Mouse (Mus musculus) lung, embryonic 16.5 days (tissue): ENCODE results near the gene Pf4. TPM values are rescaled to one million over a fixed set of nuclear protein-coding genes. Genes with fewer than 3 reads are reported as not detected.

ENCODE experiments used
- ATAC-seq: fragments of 200-750 bp; cut with Nextera tagmentation; 2 replicates; pipeline ENCODE4 v1.8.0; 2017; ENCODE audit warnings: low read depth, mild to moderate bottlenecking, moderate library complexity
- H3K27ac ChIP-seq: fragments of 300-500 bp; sonication (generic); 2 replicates; pipeline ENCODE4 v1.5.1; 2014; ENCODE audit warnings: mild to moderate bottlenecking, control low read depth, low read length
- H3K27me3 ChIP-seq: fragments of 300-500 bp; sonication (generic); 2 replicates; pipeline ENCODE4 v1.6.1; 2014; ENCODE audit warnings: low read depth, low read length, mixed read lengths; ENCODE audit not compliant: control insufficient read depth, insufficient read depth
- H3K36me3 ChIP-seq: fragments of 300-500 bp; sonication (generic); 2 replicates; pipeline ENCODE4 v1.6.1; 2014; ENCODE audit warnings: low read length; ENCODE audit not compliant: control insufficient read depth, insufficient read depth
- H3K4me1 ChIP-seq: fragments of 300-500 bp; sonication (generic); replicated peaks from 2 replicates; pipeline ENCODE4 v1.6.1; 2014; ENCODE audit warnings: low read length, mixed read lengths; ENCODE audit not compliant: control insufficient read depth, insufficient read depth
- H3K4me2 ChIP-seq: fragments of 300-500 bp; sonication (generic); 2 replicates; pipeline ENCODE4 v1.6.1; 2014; ENCODE audit warnings: low read depth, low read length, control low read depth
- H3K4me3 ChIP-seq: fragments of 300-500 bp; sonication (generic); 2 replicates; pipeline ENCODE4 v1.5.1; 2014; ENCODE audit warnings: mild to moderate bottlenecking, low read length, control low read depth
- H3K9ac ChIP-seq: fragments of 300-500 bp; sonication (generic); 2 replicates; pipeline ENCODE4 v1.6.1; 2014; ENCODE audit warnings: low read length, control low read depth
- H3K9me3 ChIP-seq: fragments of 300-500 bp; sonication (generic); 2 replicates; pipeline ENCODE4 v1.6.1; 2016; ENCODE audit warnings: low read length; ENCODE audit not compliant: control insufficient read depth
- WGBS: fragments of 180-500 bp; shearing (Covaris S2); extraction: QIAGEN DNeasy Blood & Tissue Kit; methylation state at CpG from one replicate; pipeline ENCODE4 v1.1.7; 2014; 5-methylcytosine and 5-hydroxymethylcytosine counted together
- microRNA-seq: library from miRNA; unstranded; fragments of <30 nt; microRNA quantifications from one replicate; pipeline ENCODE4, GENCODE M21; 2016
- polyA plus RNA-seq: library from polyadenylated mRNA; unstranded; fragments of >200 nt; fragmentation: Nextera tagmentation; extraction: Ambion mirVana; gene quantifications from 2 replicates; pipeline ENCODE4 v1.2.1, GENCODE M21; 2015

Gene Pf4
- polyA plus RNA-seq, 1 experiment from 2014 or later = 72.7 TPM

DNA sequence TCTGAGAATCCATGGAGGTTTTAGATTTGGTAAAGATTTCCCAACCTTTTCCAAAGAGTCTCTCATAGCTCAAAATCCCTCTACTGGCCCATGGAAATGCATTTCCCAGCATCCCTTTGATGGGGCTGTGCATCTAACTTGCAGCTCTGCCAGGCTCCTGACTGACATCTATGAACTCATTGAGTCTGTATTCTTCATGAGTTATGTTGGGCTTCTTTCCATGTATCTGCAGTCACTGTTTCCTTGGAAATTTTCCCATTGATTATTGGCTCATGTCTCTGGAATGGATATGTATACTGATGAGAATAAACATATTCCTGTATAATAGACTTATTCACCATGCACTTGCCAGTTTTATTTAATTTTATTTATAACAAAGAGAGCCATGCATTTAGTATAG lies 33.8 kb downstream of the Pf4 start:
- H3K9ac ChIP-seq = no peak overlapping the region
- no peak overlapping the region for H3K4me3 ChIP-seq
- no peak for ATAC-seq
- H3K9me3 ChIP-seq = no peaks in the 10 kb centered on the region
- H3K27me3 ChIP-seq = no peaks in the 10 kb centered on the region
- no peaks in the 10 kb centered on the region for H3K36me3 ChIP-seq
- H3K4me1 ChIP-seq = no peaks in the 10 kb centered on the region
- H3K27ac ChIP-seq = no peak overlapping the region
- H3K4me2 ChIP-seq = no peak overlapping the region

DNA sequence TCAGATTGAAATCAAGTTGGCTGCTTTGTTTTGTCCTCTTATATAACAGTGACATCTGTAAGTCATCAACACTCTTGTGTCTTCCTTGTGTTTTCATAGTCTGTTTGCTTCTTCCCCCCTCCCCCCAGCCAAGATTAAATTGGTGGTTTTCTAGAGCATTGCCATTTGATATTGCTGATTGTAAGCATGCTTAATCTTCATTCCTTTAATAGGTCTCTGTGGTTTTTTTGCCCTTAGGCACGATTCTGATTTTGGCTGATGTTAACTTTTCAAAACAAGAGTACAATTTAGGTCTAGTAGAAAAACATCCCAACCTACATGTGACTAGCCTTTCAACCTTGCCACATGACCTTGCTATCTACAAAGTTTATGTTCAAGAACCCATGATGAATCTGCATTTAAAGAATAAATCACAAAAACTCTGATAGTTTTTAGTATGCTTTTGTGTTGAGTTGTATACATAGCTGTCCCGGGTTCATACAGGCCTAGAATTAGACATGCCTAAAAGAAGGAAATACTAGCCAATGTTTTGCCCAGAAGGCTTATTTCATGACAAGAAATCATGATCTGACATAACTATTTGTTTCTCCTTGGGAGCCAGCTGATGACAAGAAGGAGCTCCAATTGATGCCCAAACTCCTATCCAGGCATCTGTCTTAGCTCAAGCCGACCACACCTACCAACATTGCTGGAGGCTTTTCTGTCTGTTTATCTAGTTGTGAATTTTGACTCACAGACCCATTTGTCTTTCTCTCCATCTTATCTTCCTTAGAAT lies 35.1 kb downstream of the Pf4 start:
- Histone ChIP-seq H3K27ac (no peak overlapping the region), H3K36me3 (no peaks in the 10 kb centered on the region), H3K9ac (no peak overlapping the region), H3K4me2 (no peak overlapping the region), H3K4me1 (no peaks in the 10 kb centered on the region), H3K4me3 (no peak overlapping the region), H3K9me3 (no peaks in the 10 kb centered on the region), H3K27me3 (no peaks in the 10 kb centered on the region)
- 62% methylated on average over 3 of the region's 3 CpGs for whole genome bisulfite sequencing
- ATAC-seq = no peak

DNA sequence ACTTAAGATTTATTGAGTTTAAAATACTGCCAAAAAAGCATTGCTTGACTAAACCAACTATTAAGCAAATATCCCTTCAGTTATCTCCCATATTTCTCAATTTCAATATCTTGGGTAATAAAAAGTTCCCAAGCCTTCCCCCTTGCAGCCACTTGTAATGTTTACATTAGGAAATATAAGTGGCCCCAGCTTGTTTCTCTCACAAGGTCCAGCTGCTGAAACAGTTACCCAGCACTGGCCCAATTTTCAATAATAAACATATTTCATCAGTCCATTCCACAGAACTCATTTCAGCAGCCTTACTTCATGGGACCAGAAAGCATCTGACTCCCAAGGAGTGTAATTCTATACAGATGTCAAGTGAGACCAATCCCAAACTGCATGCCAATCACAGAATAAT lies 47.5 kb downstream of the Pf4 start:
- no peaks in the 10 kb centered on the region for H3K9me3 ChIP-seq
- no peak overlapping the region for H3K9ac ChIP-seq
- peak; percentile 80 for ATAC-seq
- no peaks in the 10 kb centered on the region for H3K36me3 ChIP-seq
- no peak overlapping the region for H3K4me2 ChIP-seq
- H3K4me1 ChIP-seq = no peaks in the 10 kb centered on the region
- H3K4me3 ChIP-seq = no peak overlapping the region
- no peaks in the 10 kb centered on the region for H3K27me3 ChIP-seq
- no peak overlapping the region for H3K27ac ChIP-seq

Small RNA genes within 50 kb of the gene (microRNA-seq; reads per million reads assigned to microRNA genes)
- gene Gm24322 = not detected

Other genes with a start within 250 kb of the Pf4 start
- 0.10 TPM in 1 of 2 replicates, not detected in the other for gene 5830473C10Rik, start 211.3 kb upstream of the Pf4 start, polyA plus RNA-seq
- 4.0 and 4.1 TPM in 2 replicates for gene Rassf6, start 131.8 kb upstream of the Pf4 start, polyA plus RNA-seq
- not detected in 2 replicates for gene Cxcl5, start 13.1 kb upstream of the Pf4 start, polyA plus RNA-seq
- 6.0 and 6.5 TPM in 2 replicates for gene Ppbp, start 3.9 kb upstream of the Pf4 start, polyA plus RNA-seq
- not detected in 2 replicates for gene Cxcl3, start 13.7 kb downstream of the Pf4 start, polyA plus RNA-seq
- 25.4 and 40.0 TPM in 2 replicates for gene Cxcl15, start 22.1 kb downstream of the Pf4 start, polyA plus RNA-seq
- 0.41 and 1.0 TPM in 2 replicates for gene Cxcl1, start 118.8 kb downstream of the Pf4 start, polyA plus RNA-seq
- not detected in 2 replicates for gene Cxcl2, start 131.4 kb downstream of the Pf4 start, polyA plus RNA-seq
- 33.2 and 42.9 TPM in 2 replicates for gene Mthfd2l, start 158.7 kb downstream of the Pf4 start, polyA plus RNA-seq